Mouse (Mus musculus) 3T3-L1 (cell line): ENCODE data around the gene Casd1.
"Not testable (repeated sequence)": the region's sequence is repeated elsewhere in the genome, so short reads cannot be mapped to it uniquely, and the experiment has no call there.

Experiments used
- DNase-seq: peaks from one replicate; pipeline ENCODE4 v3.0.0-alpha.2; 2015; ENCODE audit warnings: low read depth, low spot score

The Casd1 gene

GRCm38 (mm10) chr6:4612431-4612830 lies 11.8 kb downstream of the Casd1 start:
- DNase-seq: no peak

- DNase-seq: no peak
These were observed 17.3 kb downstream of the Casd1 start for GRCm38 (mm10) chr6:4617911-4618310.

GRCm38 (mm10) chr6:4631464-4631863 lies 30.8 kb downstream of the Casd1 start:
- DNase-seq: no peak

GRCm38 (mm10) chr6:4633189-4633588 lies 32.5 kb downstream of the Casd1 start:
- no peak for DNase-seq

- DNase-seq: no peak
These were observed 34.2 kb downstream of the Casd1 start for GRCm38 (mm10) chr6:4634804-4635203.

GRCm38 (mm10) chr6:4642068-4642467 lies 41.4 kb downstream of the Casd1 start:
- DNase-seq: no peak

- DNase-seq: no peak
These were observed 46.7 kb downstream of the Casd1 start for GRCm38 (mm10) chr6:4647351-4647750.

GRCm38 (mm10) chr6:4652596-4653134 lies 52.0 kb downstream of the Casd1 start:
- no peak for DNase-seq

- not testable (repeated sequence) for DNase-seq
These were observed 53.1 kb downstream of the Casd1 start for GRCm38 (mm10) chr6:4653741-4654140.

- DNase-seq: no peak
These were observed 54.8 kb downstream of the Casd1 start for GRCm38 (mm10) chr6:4655466-4655865.

GRCm38 (mm10) chr6:4655924-4656323 lies 55.3 kb downstream of the Casd1 start:
- DNase-seq: no peak

GRCm38 (mm10) chr6:4658861-4659260 lies 58.2 kb downstream of the Casd1 start:
- DNase-seq: no peak

GRCm38 (mm10) chr6:4663516-4663915 lies 62.9 kb downstream of the Casd1 start:
- DNase-seq: peak; percentile 73

- no peak for DNase-seq
These were observed 63.7 kb downstream of the Casd1 start for GRCm38 (mm10) chr6:4664313-4664712.

GRCm38 (mm10) chr6:4665154-4665553 lies 64.5 kb downstream of the Casd1 start:
- DNase-seq: no peak

GRCm38 (mm10) chr6:4677356-4677761 lies 76.7 kb downstream of the Casd1 start:
- DNase-seq: no peak

- DNase-seq: no peak
These were observed 79.3 kb downstream of the Casd1 start for GRCm38 (mm10) chr6:4679981-4680380.

- peak; percentile 55 for DNase-seq
These were observed 79.9 kb downstream of the Casd1 start for GRCm38 (mm10) chr6:4680576-4680975.

- DNase-seq: peak; percentile 57
These were observed 84.2 kb downstream of the Casd1 start for GRCm38 (mm10) chr6:4684706-4685340.

GRCm38 (mm10) chr6:4690438-4690837 lies 89.8 kb downstream of the Casd1 start:
- no peak for DNase-seq
